Mouse (Mus musculus) cerebellum, adult 2 months (tissue): ENCODE measurements around the gene Igf1r.

ENCODE experiments used
- CTCF ChIP-seq: fragments of 200-500 bp; IDR thresholded peaks from 2 replicates; pipeline ENCODE4 v1.5.1; 2011; ENCODE audit warnings: low read depth, mild to moderate bottlenecking, control low read depth, low read length, moderate library complexity, borderline replicate concordance; ENCODE audit not compliant: insufficient read depth
- POLR2A ChIP-seq: fragments of 200-500 bp; IDR thresholded peaks from 2 replicates; pipeline ENCODE4 v1.6.1; 2011; ENCODE audit warnings: low read length, control low read depth, borderline replicate concordance; ENCODE audit not compliant: insufficient read depth

DNA sequence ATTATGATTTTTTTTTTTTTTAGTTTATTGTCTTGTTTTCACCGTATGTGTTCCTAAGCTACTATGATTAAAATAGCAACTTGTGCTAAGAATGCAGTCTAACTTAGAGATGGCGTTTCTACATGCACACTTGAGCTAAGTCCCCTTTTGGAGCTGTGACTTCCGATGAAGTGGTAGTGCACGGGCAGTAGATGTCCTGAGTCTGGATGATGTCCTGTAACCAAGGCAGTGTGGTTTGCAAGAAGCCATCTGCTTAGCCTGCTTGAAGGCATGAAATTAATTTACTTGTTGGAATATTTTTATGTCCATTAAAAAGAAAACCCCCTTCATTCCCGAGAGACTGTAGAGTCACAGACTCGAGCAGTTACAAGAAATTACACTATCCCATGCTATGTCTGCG is 116.7 kb downstream of the Igf1r start:
- no peak for TF ChIP-seq CTCF
- no peak for TF ChIP-seq POLR2A
